Mouse (Mus musculus) left cerebral cortex, adult 9 months (tissue): Measurements from ENCODE around the gene Acss3.
A peak's percentile ranks its signal among the peaks of the same experiment; 100 is the strongest.

Experiments
- DNase-seq, 2 experiments: peaks; one replicate each; pipeline ENCODE4 v3.0.0; 2022; ENCODE audit warnings: low spot score in 2 of 2

Gene Acss3

GRCm38 (mm10) chr10:107021118-107021517 lies 102.3 kb downstream of the Acss3 start:
- no peak for DNase-seq

GRCm38 (mm10) chr10:107011142-107011541 lies 112.3 kb downstream of the Acss3 start:
- DNase-seq, result no peak

DNA sequence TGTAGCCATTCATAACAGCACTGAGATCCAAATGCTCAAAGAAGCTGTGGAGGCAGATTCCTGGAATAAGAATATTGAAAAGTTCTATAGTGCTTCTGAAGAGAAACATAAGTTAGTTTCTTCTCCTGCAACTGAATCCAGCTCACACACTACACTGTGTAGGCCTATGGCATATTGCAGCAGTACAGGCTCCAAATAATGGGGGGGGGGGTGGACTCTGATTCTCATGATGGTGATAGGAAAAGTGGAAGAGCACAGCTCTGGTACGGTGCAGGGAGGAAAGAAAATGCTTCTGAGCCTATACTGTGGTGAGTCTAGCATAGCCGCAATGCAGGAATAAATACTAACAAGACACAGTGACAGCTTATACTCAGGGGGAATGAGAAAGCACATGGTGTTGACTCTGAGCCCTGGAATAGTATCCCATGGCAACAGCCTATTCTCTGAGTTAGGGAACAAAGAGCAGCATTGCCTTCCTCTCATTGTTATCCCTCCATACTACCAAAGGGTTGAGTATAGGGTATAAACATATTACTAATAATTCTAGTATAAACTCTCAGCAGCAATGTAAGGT lies 125.3 kb downstream of the Acss3 start:
- no peak for DNase-seq

DNA sequence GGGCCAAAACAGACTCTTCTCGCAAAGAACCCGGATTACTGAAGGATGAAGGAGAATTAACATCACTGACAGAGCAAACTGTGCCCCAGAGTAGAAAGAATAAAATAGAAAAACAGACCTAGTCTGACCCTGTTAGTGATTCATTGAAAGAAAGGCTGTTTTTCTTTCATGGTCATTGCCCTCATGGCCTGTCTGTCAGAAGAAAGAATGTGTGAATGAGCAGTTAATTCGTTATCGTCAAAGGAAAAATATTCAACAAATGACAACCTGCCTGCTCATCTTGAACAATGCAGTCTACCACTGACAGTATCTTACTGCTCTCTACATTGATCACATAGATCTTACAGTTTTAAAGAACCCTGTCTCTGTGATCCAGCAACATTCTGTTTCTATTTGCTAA lies 134.0 kb downstream of the Acss3 start:
- no peak for DNase-seq

- DNase-seq, result no peak
These were observed 148.0 kb downstream of the Acss3 start for GRCm38 (mm10) chr10:106975193-106976141.

- DNase-seq, result no peak
These were observed 164.4 kb downstream of the Acss3 start for GRCm38 (mm10) chr10:106959026-106959425.

DNA sequence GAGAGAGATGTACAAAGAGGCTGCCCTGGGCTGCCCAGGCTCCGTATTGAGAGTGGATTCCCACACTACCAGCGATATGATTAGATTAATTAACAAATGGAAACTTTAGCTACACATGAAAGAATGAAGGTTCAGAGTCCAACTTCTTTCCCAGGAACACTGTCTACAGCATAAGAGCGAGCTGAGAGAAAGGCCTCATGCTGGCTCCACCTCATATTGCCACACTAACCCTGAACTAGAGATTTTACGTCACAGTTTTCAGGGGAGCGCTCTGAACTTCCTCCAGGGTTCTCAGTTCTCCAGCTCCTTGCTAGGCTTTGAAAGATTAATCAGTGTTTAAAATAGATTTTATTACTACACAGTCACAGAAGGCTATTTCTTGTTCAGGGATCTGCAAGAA lies 182.1 kb downstream of the Acss3 start:
- DNase-seq, result no peak

DNA sequence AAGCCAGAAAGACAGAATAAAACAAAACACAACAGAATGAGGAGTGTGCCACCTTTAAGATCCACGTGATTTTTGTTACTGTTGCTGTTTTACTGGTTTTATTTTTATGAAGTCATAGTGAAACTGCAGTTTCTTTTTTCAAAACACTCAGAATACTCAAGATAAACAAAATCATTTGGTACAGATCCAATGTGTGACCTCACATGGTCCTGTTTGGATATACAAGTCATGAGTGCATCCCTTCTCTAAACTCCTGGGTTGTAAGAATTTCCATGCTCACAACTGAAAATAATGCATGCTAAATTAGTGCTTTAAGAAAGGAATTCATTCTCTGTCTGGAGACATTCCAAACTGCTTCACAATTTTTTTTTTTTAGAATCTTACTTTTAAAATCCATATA lies 184.0 kb downstream of the Acss3 start:
- no peak for DNase-seq

GRCm38 (mm10) chr10:106938851-106939250 lies 184.6 kb downstream of the Acss3 start:
- DNase-seq, result no peak

DNA sequence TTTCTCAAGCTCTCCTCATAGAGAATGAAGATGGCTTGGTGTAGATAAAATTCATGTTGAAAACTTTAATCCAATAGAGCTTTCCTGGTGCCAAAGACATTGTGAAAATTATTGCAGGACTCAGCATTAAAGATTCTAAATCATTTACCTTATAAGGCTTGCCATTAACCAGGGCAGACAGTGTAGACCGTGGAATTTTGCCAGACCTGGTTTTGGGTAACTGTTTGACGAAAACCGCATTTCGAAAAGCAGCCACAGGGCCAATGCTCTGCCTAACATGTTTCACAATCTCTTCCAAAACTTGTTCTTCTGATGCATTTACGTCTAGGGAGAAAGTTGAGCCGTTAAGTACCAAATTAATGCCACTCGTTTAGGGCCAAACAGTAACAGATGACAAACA lies 186.5 kb downstream of the Acss3 start:
- DNase-seq, result no peak

GRCm38 (mm10) chr10:106932571-106933073 lies 190.8 kb downstream of the Acss3 start:
- DNase-seq, result peak in 1 of 2 experiments; percentile 30

- no peak for DNase-seq
These were observed 194.7 kb downstream of the Acss3 start for GRCm38 (mm10) chr10:106928576-106929332.

DNA sequence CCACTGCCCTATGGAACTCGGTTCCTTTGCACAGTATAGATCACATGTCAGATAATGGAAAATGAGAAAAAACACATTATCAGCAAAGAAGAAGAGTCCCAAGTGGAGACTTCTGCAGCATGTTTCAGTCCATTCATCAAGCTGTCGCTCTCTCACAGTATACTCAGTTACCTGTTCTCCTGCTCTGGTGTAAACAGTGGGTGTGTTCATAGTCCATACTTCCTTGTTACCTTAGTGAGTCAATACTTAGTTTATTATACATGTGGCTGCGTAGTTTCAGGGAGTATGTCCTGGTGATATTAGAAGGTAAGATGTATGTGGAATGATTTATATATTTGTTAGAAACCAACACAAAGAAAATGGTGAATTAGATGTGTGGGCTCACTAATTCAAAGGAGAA lies 198.7 kb downstream of the Acss3 start:
- DNase-seq, result no peak

GRCm38 (mm10) chr10:106924334-106924733 lies 199.1 kb downstream of the Acss3 start:
- no peak for DNase-seq

DNA sequence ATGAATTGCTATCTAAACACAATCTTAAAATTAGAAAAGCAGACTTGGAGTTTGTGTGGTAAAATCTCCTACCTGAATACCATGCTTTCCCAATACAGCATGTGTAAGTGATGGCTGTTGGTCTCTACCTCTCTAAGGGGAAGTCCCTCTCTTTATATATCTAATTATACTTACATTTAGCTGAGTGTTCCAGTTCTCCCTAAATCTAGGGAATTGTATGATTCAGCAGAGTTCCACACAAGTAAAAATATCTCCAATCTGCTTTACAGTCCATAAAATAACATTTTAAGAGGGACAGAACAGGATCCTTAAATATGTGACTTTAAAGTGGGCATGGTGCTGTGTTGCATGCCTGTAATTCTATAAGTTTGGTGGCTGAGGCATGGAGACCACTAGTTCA lies 208.6 kb downstream of the Acss3 start:
- no peak for DNase-seq

GRCm38 (mm10) chr10:106914275-106914674 lies 209.2 kb downstream of the Acss3 start:
- no peak for DNase-seq

GRCm38 (mm10) chr10:106913032-106913431 lies 210.4 kb downstream of the Acss3 start:
- no peak for DNase-seq

- no peak for DNase-seq
These were observed 213.4 kb downstream of the Acss3 start for GRCm38 (mm10) chr10:106910108-106910507.

GRCm38 (mm10) chr10:106896351-106896750 lies 227.1 kb downstream of the Acss3 start:
- no peak for DNase-seq
